Mouse (Mus musculus): ENCODE measurements around the gene Slc43a2. TPM values are rescaled to one million over a fixed set of nuclear protein-coding genes. Genes with fewer than 3 reads are reported as not detected.

Gene Slc43a2
- total RNA-seq, 2 experiments from 2014 or later, result 25.3 to 30.8 TPM

Small RNA genes within 50 kb of the gene (microRNA-seq; reads per million reads assigned to microRNA genes)
- gene Mir3971, result 0 reads per million in 2 experiments

Other genes starting within 250 kb of the Slc43a2 start
- 10 to 100 TPM; 63.3 to 64.6 TPM for gene Rpa1, start 183.4 kb upstream of the Slc43a2 start, total RNA-seq (2021)
- gene Smyd4, start 183.3 kb upstream of the Slc43a2 start, total RNA-seq (2021), result 1 to 10 TPM; 3.3 to 5.7 TPM
- 100 to 1,000 TPM; 128 to 156 TPM for gene Serpinf1, start 109.0 kb upstream of the Slc43a2 start, total RNA-seq (2021)
- gene Serpinf2, start 92.1 kb upstream of the Slc43a2 start, total RNA-seq (2021), result not detected
- 1 to 10 TPM; 6.0 TPM for gene Wdr81, start 77.0 kb upstream of the Slc43a2 start, total RNA-seq (2021)
- gene Tlcd2, start 70.0 kb upstream of the Slc43a2 start, total RNA-seq (2021), result 10 to 100 TPM; 17.3 to 23.0 TPM
- gene Prpf8, start 44.9 kb upstream of the Slc43a2 start, total RNA-seq (2021), result 10 to 100 TPM; 64.9 to 68.5 TPM
- 10 to 100 TPM; 40.5 to 41.3 TPM for gene Rilp, start 21.6 kb upstream of the Slc43a2 start, total RNA-seq (2021)
- 1 to 10 TPM; 7.1 to 7.2 TPM for gene Scarf1, start 18.2 kb upstream of the Slc43a2 start, total RNA-seq (2021)
- 100 to 1,000 TPM; 176 to 185 TPM for gene Pitpna, start 56.4 kb downstream of the Slc43a2 start, total RNA-seq (2021)
- gene Inpp5k, start 99.3 kb downstream of the Slc43a2 start, total RNA-seq (2021), result 10 to 100 TPM; 17.0 to 23.0 TPM
- 10 to 100 TPM; 50.5 to 51.8 TPM for gene Myo1c, start 118.8 kb downstream of the Slc43a2 start, total RNA-seq (2021)
- 10 to 100 TPM; 44.6 to 45.4 TPM for gene Crk, start 147.6 kb downstream of the Slc43a2 start, total RNA-seq (2021)
- 100 to 1,000 TPM; 633 to 674 TPM for gene Ywhae, start 201.2 kb downstream of the Slc43a2 start, total RNA-seq (2021)

Data from gastrocnemius, postnatal 14 days (tissue).